Mouse (Mus musculus): ENCODE data around the gene Tmcc3.

GRCm38 (mm10) chr10:94523297-94523696 lies 211.5 kb downstream of the Tmcc3 start:
- TF ChIP-seq CTCF (IDR thresholded peaks at IDR 0.05) (no peak), EP300 (IDR thresholded peaks at IDR 0.05) (no peak)
